Mouse (Mus musculus): ENCODE data around the gene Pygb.

DNA sequence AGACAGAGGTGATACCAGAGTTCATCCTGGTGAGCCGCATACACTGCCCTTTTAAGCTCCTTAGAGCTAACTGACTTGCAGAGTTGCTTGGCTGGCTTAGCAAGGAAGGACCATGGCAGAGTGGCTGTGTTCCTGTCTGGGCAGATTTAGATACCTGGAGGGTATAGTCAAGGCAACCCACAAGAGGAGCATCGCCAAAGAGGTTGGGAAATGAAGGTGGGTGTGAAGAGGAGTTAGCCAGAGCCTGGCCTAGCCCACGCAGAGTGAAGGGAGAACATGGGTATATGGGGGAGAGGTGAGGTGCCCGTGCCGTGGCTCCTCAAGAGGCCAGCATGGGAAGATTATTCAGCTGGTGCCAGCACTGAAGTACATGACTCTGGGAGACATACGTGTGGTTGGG, 26.3 kb downstream of the Pygb start:
- TF ChIP-seq CTCF (IDR thresholded peaks at IDR 0.05; ENCODE audit: low read depth, low read length) = no peak
- TF ChIP-seq GATA2 (IDR thresholded peaks at IDR 0.05; ENCODE audit: borderline replicate concordance, low read depth, low read length) = no peak
